Mouse (Mus musculus): ENCODE results near the gene BC030499. TPM values are rescaled to one million over a fixed set of nuclear protein-coding genes. Genes with fewer than 3 reads are reported as not detected.

The BC030499 gene
- polyA plus RNA-seq, 1 experiment from 2014 or later, result 0.87 TPM

DNA sequence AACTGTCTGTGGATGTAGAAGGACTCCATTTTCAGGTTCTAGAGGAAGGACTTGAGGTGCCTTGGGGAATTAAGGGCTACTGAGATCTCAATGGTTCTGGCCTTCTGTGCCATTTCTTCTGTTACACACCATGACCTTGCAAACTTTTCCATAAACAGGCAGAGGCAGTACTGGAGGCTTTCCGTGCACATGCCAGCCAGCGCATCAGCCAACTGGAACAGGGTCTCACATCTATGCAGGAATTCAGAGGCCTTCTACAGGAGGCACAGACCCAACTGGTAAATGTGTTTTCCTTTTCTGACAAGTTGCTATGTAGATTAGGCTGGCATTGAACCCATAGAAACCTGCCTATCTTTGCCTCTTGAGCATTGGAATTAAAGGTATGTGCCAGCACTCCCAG is 23.0 kb downstream of the BC030499 start:
- Histone ChIP-seq H3K36me3 (peaks cover 65% of the 10 kb centered on the region), H3K27me3 (no peaks in the 10 kb centered on the region), H3K27ac (no peak overlapping the region), H3K4me3 (replicated peaks) (no peak overlapping the region), H3K4me2 (replicated peaks) (no peak overlapping the region), H3K9me3 (no peaks in the 10 kb centered on the region), H3K4me1 (replicated peaks) (no peaks in the 10 kb centered on the region), H3K9ac (replicated peaks) (no peak overlapping the region)
- 100% methylated on average over 2 of the region's 2 CpGs for WGBS
- no peak for ATAC-seq

GRCm38 (mm10) chr11:78318411-78318810 is 27.8 kb downstream of the BC030499 start:
- peaks cover 75% of the 10 kb centered on the region for H3K36me3 ChIP-seq

DNA sequence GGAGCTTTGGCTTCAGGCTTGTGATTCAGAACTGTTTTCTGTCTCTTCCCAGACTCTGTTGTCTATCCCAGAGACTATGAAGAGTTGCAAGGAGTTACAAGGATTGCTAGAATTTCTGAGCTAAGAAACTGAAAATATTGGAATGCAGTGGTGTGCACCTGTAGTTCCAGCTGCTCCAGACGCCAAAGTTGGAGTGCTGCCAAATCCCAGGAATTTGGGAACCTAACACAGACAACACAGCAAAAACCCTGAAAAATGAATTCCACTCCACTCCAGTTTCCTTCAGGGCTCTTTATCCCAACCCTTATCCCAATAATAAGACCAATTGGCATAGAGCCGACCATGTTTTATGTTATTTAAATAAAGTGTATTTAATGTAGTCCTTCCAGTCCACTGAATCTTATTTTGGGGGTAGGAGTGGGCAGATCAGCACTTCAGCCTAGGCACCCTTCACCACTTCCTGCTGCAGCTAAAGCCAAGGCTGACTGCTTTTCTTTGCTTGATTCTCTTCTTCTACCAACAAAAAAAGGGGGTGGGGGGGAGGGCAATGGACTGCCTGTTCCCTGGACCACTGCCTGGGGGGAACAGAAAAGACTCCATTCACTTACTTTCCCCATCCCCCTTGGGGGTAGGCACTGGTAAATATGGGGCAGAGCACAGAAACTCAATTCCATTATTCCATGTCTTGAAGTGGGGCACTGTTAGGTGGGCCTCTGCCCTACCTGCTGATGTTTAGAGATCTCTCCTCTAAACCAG is 31.6 kb downstream of the BC030499 start:
- Histone ChIP-seq H3K9ac (replicated peaks) (no peak overlapping the region), H3K4me1 (replicated peaks) (peaks cover 8% of the 10 kb centered on the region; the same call in 1 of the 2 replicates), H3K27ac (no peak overlapping the region), H3K27me3 (no peaks in the 10 kb centered on the region), H3K4me3 (replicated peaks) (no peak overlapping the region), H3K9me3 (no peaks in the 10 kb centered on the region), H3K36me3 (peaks cover 41% of the 10 kb centered on the region), H3K4me2 (replicated peaks) (peak overlapping the region; percentile 29; the same call in 1 of the 2 replicates)
- ATAC-seq, result peak; percentile 40; the same call in 1 of the 2 replicates
- WGBS, result 71% methylated on average over 2 of the region's 2 CpGs

More at GRCm38 (mm10) chr11:78318411-78318810, 27.8 kb downstream of the BC030499 start:
- Histone ChIP-seq H3K4me3 (replicated peaks) (no peak overlapping the region), H3K27ac (no peak overlapping the region), H3K9ac (replicated peaks) (no peak overlapping the region), H3K4me2 (replicated peaks) (no peak overlapping the region), H3K9me3 (no peaks in the 10 kb centered on the region), H3K27me3 (no peaks in the 10 kb centered on the region), H3K4me1 (replicated peaks) (peaks cover 8% of the 10 kb centered on the region; the same call in 1 of the 2 replicates)
- no peak for ATAC-seq
- WGBS, result 93% methylated on average over 2 of the region's 2 CpGs

DNA sequence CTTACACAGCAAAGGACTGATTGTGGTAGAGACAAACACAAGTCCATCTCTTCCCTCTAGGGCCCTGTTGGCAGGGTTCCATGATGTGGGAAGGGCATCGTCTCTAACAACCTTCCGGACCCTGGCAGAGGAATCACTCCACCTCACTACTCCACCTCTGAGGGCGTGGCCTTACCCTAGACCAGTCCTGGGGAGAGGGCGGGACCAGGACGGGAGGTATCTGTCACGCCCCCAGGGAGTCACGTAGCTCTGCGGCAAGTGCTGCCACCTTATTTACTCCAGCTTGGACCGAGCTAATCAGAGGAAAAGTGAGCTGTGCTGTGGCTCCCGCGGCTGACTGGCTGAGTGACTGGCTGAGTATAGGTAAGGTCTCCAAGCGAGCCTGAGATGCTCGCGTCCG is 32.2 kb downstream of the BC030499 start, which contains the start of gene Aldoc:
Gene Aldoc, plus strand, starts transcription at position 109 of the 400 bp plus-strand sequence.
- Histone ChIP-seq H3K4me2 (replicated peaks) (peak within 1 kb of the TSS; percentile 29), H3K4me3 (replicated peaks) (peak within 1 kb of the TSS; percentile 17; the same call in 1 of the 2 replicates), H3K27ac (peak within 1 kb of the TSS; percentile 44), H3K27me3 (no peaks in the 10 kb centered on the region), H3K4me1 (replicated peaks) (peaks cover 8% of the 10 kb centered on the region; the same call in 1 of the 2 replicates), H3K9me3 (no peaks in the 10 kb centered on the region), H3K36me3 (peaks cover 34% of the 10 kb centered on the region), H3K9ac (replicated peaks) (peak within 1 kb of the TSS; percentile 36; the same call in 1 of the 2 replicates)
- ATAC-seq, result peak; percentile 84
- 12% methylated on average over 15 of the region's 15 CpGs for WGBS

DNA sequence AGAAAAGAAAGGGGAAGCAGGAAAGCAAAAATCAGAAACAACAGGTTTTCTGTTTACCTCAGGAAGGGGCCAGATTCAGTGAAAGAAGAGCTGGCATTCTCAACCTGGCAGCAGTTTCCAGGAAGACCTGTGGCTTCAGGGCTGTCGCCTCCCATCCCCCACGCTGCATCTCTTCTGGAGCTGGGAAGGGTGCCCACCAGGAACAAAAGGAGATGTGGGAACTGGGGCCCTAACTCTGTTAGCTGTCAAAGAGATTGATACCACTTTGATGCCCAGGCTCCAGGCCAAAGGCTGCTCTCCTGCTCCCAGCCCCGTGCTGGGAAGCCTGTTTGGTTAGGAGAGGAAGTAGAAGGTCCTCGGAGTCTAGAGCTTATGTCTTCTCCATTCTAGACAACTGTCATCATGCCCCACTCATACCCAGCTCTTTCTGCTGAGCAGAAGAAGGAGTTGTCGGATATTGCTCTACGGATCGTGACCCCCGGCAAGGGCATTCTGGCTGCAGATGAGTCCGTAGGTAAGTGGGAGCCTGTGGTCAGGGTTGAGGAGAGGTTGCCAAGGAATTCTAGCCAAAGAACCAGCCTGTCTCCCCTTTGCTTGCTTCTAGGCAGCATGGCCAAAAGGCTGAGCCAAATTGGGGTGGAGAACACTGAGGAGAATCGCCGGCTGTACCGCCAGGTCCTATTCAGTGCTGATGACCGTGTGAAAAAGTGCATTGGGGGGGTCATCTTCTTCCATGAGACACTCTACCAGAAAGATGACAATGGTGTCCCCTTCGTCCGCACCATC is 33.6 kb downstream of the BC030499 start:
- Histone ChIP-seq H3K4me3 (replicated peaks) (no peak overlapping the region), H3K9me3 (no peaks in the 10 kb centered on the region), H3K27me3 (no peaks in the 10 kb centered on the region), H3K36me3 (peaks cover 21% of the 10 kb centered on the region), H3K9ac (replicated peaks) (no peak overlapping the region), H3K27ac (no peak overlapping the region), H3K4me1 (replicated peaks) (peaks cover 13% of the 10 kb centered on the region), H3K4me2 (replicated peaks) (no peak overlapping the region; the same call in 1 of the 2 replicates)
- 91% methylated on average over 15 of the region's 15 CpGs for WGBS
- ATAC-seq, result no peak

GRCm38 (mm10) chr11:78324965-78325364 is 34.3 kb downstream of the BC030499 start:
- Histone ChIP-seq H3K9ac (replicated peaks) (no peak overlapping the region), H3K27ac (no peak overlapping the region), H3K27me3 (no peaks in the 10 kb centered on the region), H3K36me3 (peaks cover 15% of the 10 kb centered on the region), H3K4me3 (replicated peaks) (no peak overlapping the region), H3K9me3 (no peaks in the 10 kb centered on the region), H3K4me2 (replicated peaks) (no peak overlapping the region; the same call in 1 of the 2 replicates), H3K4me1 (replicated peaks) (peaks cover 19% of the 10 kb centered on the region)
- WGBS, result 94% methylated on average over 12 of the region's 12 CpGs
- ATAC-seq, result no peak

DNA sequence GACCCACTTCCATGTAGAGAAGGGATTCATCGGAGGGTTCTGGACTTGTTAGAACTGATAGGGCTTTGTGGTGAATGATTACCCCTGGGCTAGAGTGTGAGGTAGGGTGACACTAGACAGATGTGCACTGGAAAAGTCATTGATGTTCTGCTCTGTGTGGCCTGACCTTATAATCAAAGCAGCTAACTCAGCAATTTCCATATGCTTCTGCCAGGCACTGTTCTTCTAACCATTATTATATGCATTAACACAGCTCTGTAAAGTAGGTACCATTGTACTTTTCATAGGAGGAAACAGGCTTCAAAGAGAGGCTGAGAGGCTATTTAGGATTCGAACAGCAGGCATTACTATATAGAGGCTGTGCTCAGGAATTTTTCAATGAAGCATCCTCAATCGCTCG is 36.6 kb downstream of the BC030499 start:
- no peak overlapping the region for H3K4me2 ChIP-seq (replicated peaks)
- peaks cover 19% of the 10 kb centered on the region for H3K4me1 ChIP-seq (replicated peaks)
- WGBS, result 94% methylated on average over 4 of the region's 4 CpGs
- no peaks in the 10 kb centered on the region for H3K36me3 ChIP-seq
- H3K4me3 ChIP-seq (replicated peaks), result no peak overlapping the region
- H3K9ac ChIP-seq (replicated peaks), result no peak overlapping the region
- H3K9me3 ChIP-seq, result no peaks in the 10 kb centered on the region
- H3K27me3 ChIP-seq, result no peaks in the 10 kb centered on the region
- no peak for ATAC-seq
- no peak overlapping the region for H3K27ac ChIP-seq

DNA sequence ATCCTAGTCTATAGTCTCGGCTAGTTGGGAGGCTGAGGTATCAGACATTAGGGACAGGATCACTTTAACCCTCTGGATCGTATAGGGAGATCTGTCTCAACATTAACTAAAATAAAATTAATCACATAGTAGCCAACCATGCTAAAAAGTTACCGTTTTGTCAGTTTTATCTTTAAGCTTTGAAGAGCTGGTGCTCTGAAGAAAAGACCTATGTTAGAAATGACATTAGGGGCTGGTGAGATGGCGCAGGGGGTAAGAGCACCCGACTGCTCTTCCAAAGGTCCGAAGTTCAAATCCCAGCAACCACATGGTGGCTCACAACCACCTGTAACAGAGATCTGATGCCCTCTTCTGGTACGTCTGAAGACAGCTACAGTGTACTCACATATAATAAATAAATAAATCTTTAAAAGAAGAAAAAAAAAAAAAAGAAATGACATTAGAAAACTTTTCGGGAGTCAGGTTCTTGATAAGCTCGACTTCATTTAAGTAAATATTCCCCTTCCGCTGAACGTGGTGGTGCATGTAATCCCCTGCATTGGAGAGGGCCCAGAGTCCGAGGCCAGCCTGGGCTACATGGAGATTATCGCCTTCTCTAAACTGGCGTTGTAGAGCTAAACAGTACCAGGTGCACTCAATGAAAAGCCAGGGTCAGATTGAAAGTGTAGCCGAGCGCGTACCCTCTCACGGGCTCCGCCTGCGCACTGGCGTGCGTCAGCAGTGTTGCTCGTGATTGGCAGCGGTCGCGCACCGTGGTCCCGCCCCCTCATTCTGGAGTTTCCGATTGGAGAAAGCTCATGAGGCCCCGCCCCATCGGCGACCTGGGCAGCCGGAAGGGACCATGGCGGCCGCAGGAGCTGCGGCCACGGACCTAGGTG is 37.2 kb downstream of the BC030499 start, which contains the start of gene Pigs:
Gene Pigs, plus strand, starts transcription at position 782 of the 878 bp plus-strand sequence.
- peak; percentile 98 for ATAC-seq
- peak within 1 kb of the TSS; percentile 90 for H3K4me3 ChIP-seq (replicated peaks)
- no peaks in the 10 kb centered on the region for H3K9me3 ChIP-seq
- H3K4me1 ChIP-seq (replicated peaks), result peaks cover 14% of the 10 kb centered on the region
- no peaks in the 10 kb centered on the region for H3K27me3 ChIP-seq
- WGBS, result 13% methylated on average over 37 of the region's 37 CpGs
- H3K36me3 ChIP-seq, result peaks cover 6% of the 10 kb centered on the region
- peak within 1 kb of the TSS; percentile 95 for H3K4me2 ChIP-seq (replicated peaks)
- no peak within 1 kb of the TSS; the same call in 1 of the 2 replicates for H3K27ac ChIP-seq
- H3K9ac ChIP-seq (replicated peaks), result peak within 1 kb of the TSS; percentile 88

DNA sequence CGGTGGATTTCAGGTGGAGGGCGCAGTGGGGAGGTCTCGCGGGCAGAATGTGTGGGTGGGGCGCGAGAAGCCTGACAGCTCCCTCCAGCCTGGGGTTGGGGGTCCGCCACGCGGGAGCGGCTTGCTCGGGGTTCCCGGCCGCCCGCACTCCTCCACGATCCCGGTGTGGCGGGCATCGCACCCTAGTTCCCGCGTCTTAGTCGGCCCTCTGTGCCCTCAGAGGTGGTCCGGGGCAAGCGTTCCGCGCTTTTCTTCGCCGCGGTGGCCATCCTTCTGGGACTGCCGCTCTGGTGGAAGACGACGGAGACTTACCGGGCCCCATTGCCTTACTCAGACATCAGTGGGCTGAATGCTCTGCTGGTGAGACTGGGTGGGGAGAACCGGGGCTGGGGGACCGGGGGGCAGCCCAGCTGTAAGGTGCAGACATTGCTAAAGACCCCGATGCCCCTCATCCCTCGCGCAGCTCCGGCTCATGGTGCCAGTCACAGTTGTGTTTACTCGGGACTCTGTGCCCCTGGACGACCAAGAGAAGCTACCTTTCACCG is 37.9 kb downstream of the BC030499 start:
- under 1% methylated on average over 41 of the region's 41 CpGs for WGBS
- peak; percentile 88 for ATAC-seq
- Histone ChIP-seq H3K4me2 (replicated peaks) (peak overlapping the region; percentile 95), H3K9me3 (no peaks in the 10 kb centered on the region), H3K9ac (replicated peaks) (peak overlapping the region; percentile 88), H3K4me1 (replicated peaks) (peaks cover 11% of the 10 kb centered on the region), H3K27ac (no peak overlapping the region; the same call in 1 of the 2 replicates), H3K4me3 (replicated peaks) (peak overlapping the region; percentile 90), H3K36me3 (peaks cover 13% of the 10 kb centered on the region), H3K27me3 (no peaks in the 10 kb centered on the region)

DNA sequence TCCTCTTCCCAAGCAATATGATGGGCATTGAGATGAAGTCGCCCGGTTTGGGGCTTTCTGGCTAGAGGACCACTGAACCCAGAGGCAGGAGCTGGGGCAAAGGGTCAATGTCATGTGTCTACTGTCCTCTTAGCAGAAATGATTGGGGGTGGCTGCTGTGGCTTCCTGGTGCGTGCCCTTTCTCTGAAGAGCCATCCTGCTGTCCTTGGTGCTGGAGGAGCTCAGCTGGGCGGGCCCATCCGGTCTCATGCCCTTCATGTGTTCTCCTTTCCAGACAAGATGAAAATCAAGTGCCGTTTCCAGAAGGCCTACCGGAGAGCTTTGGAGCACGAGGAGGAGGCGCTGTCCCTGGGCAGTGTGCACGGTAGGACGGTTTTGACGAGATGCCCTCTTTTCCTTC is 42.0 kb downstream of the BC030499 start:
- no peaks in the 10 kb centered on the region for H3K9me3 ChIP-seq

DNA sequence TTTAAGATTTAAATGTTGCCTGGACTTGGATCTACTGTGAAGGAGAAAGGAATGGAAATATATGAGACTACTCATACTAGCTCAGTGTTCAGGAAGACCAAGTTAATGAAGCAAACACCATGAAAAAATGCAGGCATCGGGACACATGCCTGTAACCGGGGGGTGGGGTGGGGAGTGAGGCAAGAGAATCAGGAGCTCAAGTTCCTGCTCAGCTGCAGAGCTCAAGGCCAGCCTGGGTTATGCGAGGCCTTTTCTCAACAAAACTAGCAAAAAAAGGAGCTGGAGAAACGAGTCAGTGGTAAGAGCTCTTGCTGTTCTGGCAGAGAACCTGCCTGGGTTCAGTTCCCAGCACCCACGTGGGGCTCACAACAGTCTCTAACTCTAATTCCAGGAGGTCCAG is 43.4 kb downstream of the BC030499 start:
- Histone ChIP-seq H3K4me2 (replicated peaks) (no peak overlapping the region), H3K36me3 (peaks cover 60% of the 10 kb centered on the region)

More for the DNA sequence above, 42.0 kb downstream of the BC030499 start:
- Histone ChIP-seq H3K4me1 (replicated peaks) (peaks cover 11% of the 10 kb centered on the region), H3K4me2 (replicated peaks) (no peak overlapping the region), H3K4me3 (replicated peaks) (no peak overlapping the region), H3K27ac (no peak overlapping the region), H3K9ac (replicated peaks) (no peak overlapping the region), H3K27me3 (no peaks in the 10 kb centered on the region), H3K36me3 (peaks cover 50% of the 10 kb centered on the region)
- ATAC-seq, result no peak
- WGBS, result 97% methylated on average over 12 of the region's 12 CpGs

More for the DNA sequence above, 43.4 kb downstream of the BC030499 start:
- ATAC-seq, result no peak
- Histone ChIP-seq H3K27ac (no peak overlapping the region), H3K9me3 (no peaks in the 10 kb centered on the region), H3K4me1 (replicated peaks) (peaks cover 8% of the 10 kb centered on the region), H3K27me3 (no peaks in the 10 kb centered on the region), H3K9ac (replicated peaks) (no peak overlapping the region), H3K4me3 (replicated peaks) (no peak overlapping the region)
- WGBS, result 96% methylated on average over 5 of the region's 5 CpGs
